Mouse (Mus musculus): ENCODE measurements around the gene Mrc1.

Mrc1 gene

GRCm38 (mm10) chr2:14244157-14244556 is 15.0 kb downstream of the Mrc1 start:
- DNase-seq (ENCODE audit: low read depth, low spot score), result no peak

GRCm38 (mm10) chr2:14244668-14245067 is 15.5 kb downstream of the Mrc1 start:
- DNase-seq (ENCODE audit: low read depth, low spot score), result no peak

GRCm38 (mm10) chr2:14249839-14250564 is 20.8 kb downstream of the Mrc1 start:
- DNase-seq (ENCODE audit: low read depth, low spot score), result no peak

- DNase-seq (ENCODE audit: low read depth, low spot score), result no peak
These were observed 22.7 kb downstream of the Mrc1 start for GRCm38 (mm10) chr2:14251938-14252337.

GRCm38 (mm10) chr2:14258345-14258850 is 29.2 kb downstream of the Mrc1 start:
- DNase-seq (ENCODE audit: low read depth, low spot score), result no peak

- no peak for DNase-seq (ENCODE audit: low read depth, low spot score)
These were observed 32.9 kb downstream of the Mrc1 start for GRCm38 (mm10) chr2:14262090-14262489.

- DNase-seq (ENCODE audit: low read depth, low spot score), result no peak
These were observed 40.0 kb downstream of the Mrc1 start for GRCm38 (mm10) chr2:14269160-14269559.

GRCm38 (mm10) chr2:14272088-14272487 is 42.9 kb downstream of the Mrc1 start:
- no peak for DNase-seq (ENCODE audit: low read depth, low spot score)

- DNase-seq (ENCODE audit: low read depth, low spot score), result no peak
These were observed 46.6 kb downstream of the Mrc1 start for GRCm38 (mm10) chr2:14275796-14276195.

GRCm38 (mm10) chr2:14279256-14279655 is 50.1 kb downstream of the Mrc1 start:
- DNase-seq (ENCODE audit: low read depth, low spot score), result no peak

- no peak for DNase-seq (ENCODE audit: low read depth, low spot score)
These were observed 50.6 kb downstream of the Mrc1 start for GRCm38 (mm10) chr2:14279795-14280194.

GRCm38 (mm10) chr2:14295334-14295733 is 66.1 kb downstream of the Mrc1 start:
- DNase-seq (ENCODE audit: low read depth, low spot score), result peak; percentile 92

GRCm38 (mm10) chr2:14312505-14313380 is 83.6 kb downstream of the Mrc1 start:
- DNase-seq (ENCODE audit: low read depth, low spot score), result no peak

- no peak for DNase-seq (ENCODE audit: low read depth, low spot score)
These were observed 85.9 kb downstream of the Mrc1 start for GRCm38 (mm10) chr2:14315113-14315512.

GRCm38 (mm10) chr2:14341652-14342308 is 112.6 kb downstream of the Mrc1 start:
- DNase-seq (ENCODE audit: low read depth, low spot score), result no peak

GRCm38 (mm10) chr2:14342309-14342839 is 113.2 kb downstream of the Mrc1 start:
- no peak for DNase-seq (ENCODE audit: low read depth, low spot score)

Data from R1 (cell line).